15 mouse cellular contexts compared by ENCODE assay signal in genomic region chr3:149836467-149837233, GRCm38 (mm10).
DNase-seq lines count a peak whose midpoint lies in the region; ATAC-seq and TF ChIP-seq lines count a peak whose summit lies in the region.
"Had no signal": no experiment of that assay in that cellular context is flagged by ENCODE, and none has a peak within 500 bp of the region (broad histone marks: within the 10 kb centered on the region; RNA-seq: fewer than 3 reads in every experiment).

No protein-coding gene starts in this region.

- no peak overlapping the region for H3K4me3 ChIP-seq in hindbrain, postnatal 0 days (ENCODE audit: low read length)
- H3K4me3 ChIP-seq in hindbrain, embryonic 12.5 days, result no peak overlapping the region
- H3K4me3 ChIP-seq in neural tube, embryonic 14.5 days (ENCODE audit: low read depth, low read length), result no peak overlapping the region
- H3K4me3 ChIP-seq: intestine, embryonic 15.5 days; midbrain, embryonic 12.5 days had no signal

- no peaks in the 10 kb centered on the region for H3K9me3 ChIP-seq in hindbrain, postnatal 0 days (ENCODE audit: low read length)
- H3K9me3 ChIP-seq in hindbrain, embryonic 12.5 days (replicated peaks), result no peaks in the 10 kb centered on the region
- H3K9me3 ChIP-seq in neural tube, embryonic 14.5 days (ENCODE audit: control insufficient read depth, low read length), result no peaks in the 10 kb centered on the region
- H3K9me3 ChIP-seq: intestine, embryonic 15.5 days; midbrain, embryonic 12.5 days had no signal

- peak; percentile 5 for DNase-seq in hindbrain, postnatal 0 days (ENCODE audit: low spot score)
- peak; percentile 53 for DNase-seq in embryo, embryonic 9.5 days (ENCODE audit: extremely low spot score)
- DNase-seq in forelimb bud, embryonic 11.5 days (ENCODE audit: low read depth, low spot score), result peak; percentile 66
- DNase-seq in urinary bladder, adult 2 months (ENCODE audit: low spot score), result no peak
- DNase-seq in left cerebral cortex, adult 18-20 months (ENCODE audit: low spot score in 2 of 2), result no peak
- DNase-seq in kidney, postnatal 14 days, result no peak
- DNase-seq: adrenal gland, postnatal 25 days; layer of hippocampus, adult 9-11 months; lung, postnatal 10 days had no signal

- H3K27me3 ChIP-seq in hindbrain, postnatal 0 days (ENCODE audit: insufficient read depth, low read length), result no peaks in the 10 kb centered on the region
- H3K27me3 ChIP-seq in hindbrain, embryonic 12.5 days, result no peaks in the 10 kb centered on the region
- H3K27me3 ChIP-seq in neural tube, embryonic 14.5 days (ENCODE audit: control insufficient read depth, insufficient read depth, low read length), result no peaks in the 10 kb centered on the region
- H3K27me3 ChIP-seq: intestine, embryonic 15.5 days; midbrain, embryonic 12.5 days had no signal

- TF ChIP-seq CTCF in hindbrain, postnatal 0 days (IDR thresholded peaks at IDR 0.05; ENCODE audit: low read depth), result no peak

- no peak overlapping the region for H3K9ac ChIP-seq in hindbrain, postnatal 0 days (replicated peaks; ENCODE audit: low read length)
- no peak overlapping the region for H3K9ac ChIP-seq in hindbrain, embryonic 12.5 days
- no peak overlapping the region for H3K9ac ChIP-seq in neural tube, embryonic 14.5 days (replicated peaks; ENCODE audit: low read depth, low read length)
- H3K9ac ChIP-seq: intestine, embryonic 15.5 days; liver, embryonic 14.5 days; midbrain, embryonic 12.5 days had no signal

- H3K36me3 ChIP-seq in hindbrain, postnatal 0 days (ENCODE audit: insufficient read depth, low read length), result no peaks in the 10 kb centered on the region
- H3K36me3 ChIP-seq in hindbrain, embryonic 12.5 days, result no peaks in the 10 kb centered on the region
- no peaks in the 10 kb centered on the region for H3K36me3 ChIP-seq in neural tube, embryonic 14.5 days (ENCODE audit: control insufficient read depth, insufficient read depth, low read length)
- H3K36me3 ChIP-seq: intestine, embryonic 15.5 days; midbrain, embryonic 12.5 days had no signal

- H3K4me2 ChIP-seq in hindbrain, postnatal 0 days (ENCODE audit: low read depth, low read length), result peak overlapping the region; percentile 6; the same call in 1 of the 2 replicates
- H3K4me2 ChIP-seq in hindbrain, embryonic 12.5 days (replicated peaks), result no peak overlapping the region
- H3K4me2 ChIP-seq in neural tube, embryonic 14.5 days (ENCODE audit: low read depth, low read length), result peak overlapping the region; percentile 20; the same call in 1 of the 2 replicates
- H3K4me2 ChIP-seq: intestine, embryonic 15.5 days; midbrain, embryonic 12.5 days had no signal

- H3K27ac ChIP-seq in hindbrain, postnatal 0 days, result no peak overlapping the region
- no peak overlapping the region for H3K27ac ChIP-seq in hindbrain, embryonic 12.5 days
- H3K27ac ChIP-seq in neural tube, embryonic 14.5 days (ENCODE audit: low read depth, low read length), result no peak overlapping the region
- H3K27ac ChIP-seq: intestine, embryonic 15.5 days; kidney, postnatal 0 days; liver, embryonic 14.5 days; midbrain, embryonic 12.5 days had no signal

- 44% methylated on average over 11 of the region's 11 CpGs for WGBS in hindbrain, postnatal 0 days
- WGBS in hindbrain, embryonic 12.5 days, result 56% methylated on average over 11 of the region's 11 CpGs
- WGBS in neural tube, embryonic 14.5 days, result 26% methylated on average over 11 of the region's 11 CpGs

- ATAC-seq in hindbrain, postnatal 0 days, result no peak
- no peak for ATAC-seq in hindbrain, embryonic 12.5 days (ENCODE audit: low FRiP score)
- ATAC-seq in neural tube, embryonic 14.5 days (ENCODE audit: low read depth), result no peak
- ATAC-seq: intestine, embryonic 15.5 days had no signal

- no peaks in the 10 kb centered on the region for H3K4me1 ChIP-seq in hindbrain, postnatal 0 days (ENCODE audit: insufficient read depth, low read length)
- H3K4me1 ChIP-seq in hindbrain, embryonic 12.5 days, result peaks cover 3% of the 10 kb centered on the region
- H3K4me1 ChIP-seq in neural tube, embryonic 14.5 days (ENCODE audit: control insufficient read depth, insufficient read depth, low read length), result peaks cover 8% of the 10 kb centered on the region; the same call in 1 of the 2 replicates
- H3K4me1 ChIP-seq: intestine, embryonic 15.5 days had no signal

Comparison
In these comparisons a context has a peak if more than half of its experiments do, and no peak if none do; other contexts are left out.
1. DNase-seq: peak in hindbrain, postnatal 0 days (single experiment), embryo, embryonic 9.5 days (single experiment) and forelimb bud, embryonic 11.5 days (single experiment); none in urinary bladder, adult 2 months (single experiment), left cerebral cortex, adult 18-20 months (0 of 2) and kidney, postnatal 14 days (single experiment).